9 mouse cellular contexts compared by ENCODE assay signal in genomic region chr19:61199836-61200235, GRCm38 (mm10). TPM values are rescaled to one million over a fixed set of nuclear protein-coding genes. Genes with fewer than 3 reads are reported as not detected.
DNase-seq lines count a peak whose midpoint lies in the region; ATAC-seq and TF ChIP-seq lines count a peak whose summit lies in the region.
"Had no signal": no experiment of that assay in that cellular context is flagged by ENCODE, and none has a peak within 500 bp of the region (broad histone marks: within the 10 kb centered on the region; RNA-seq: fewer than 3 reads in every experiment).

No protein-coding gene starts in this region.

- peak; percentile 28 to 31 for DNase-seq in frontal cortex, postnatal 36 days (ENCODE audit: low spot score in 2 of 2)
- no peak for DNase-seq in frontal cortex, postnatal 10 days (ENCODE audit: low spot score in 2 of 2)
- peak; percentile 92 for DNase-seq in midbrain, embryonic 11.5 days (ENCODE audit: low spot score, missing footprints)
- DNase-seq in ZHBTc4 (ENCODE audit: low read depth, low spot score), result peak; percentile 21
- peak; percentile 47 for DNase-seq in kidney, postnatal 0 days (ENCODE audit: low spot score)
- DNase-seq in right cerebral cortex, postnatal 4 days, result peak; percentile 6

- H3K4me3 ChIP-seq in midbrain, embryonic 11.5 days (ENCODE audit: low read depth, low read length), result no peak overlapping the region
- H3K4me3 ChIP-seq in midbrain, embryonic 13.5 days (replicated peaks), result no peak overlapping the region
- H3K4me3 ChIP-seq in kidney, postnatal 0 days (replicated peaks; ENCODE audit: low read depth, low read length), result no peak overlapping the region
- H3K4me3 ChIP-seq: heart, embryonic 13.5 days had no signal

- H3K4me2 ChIP-seq in midbrain, embryonic 11.5 days, result no peak overlapping the region
- H3K4me2 ChIP-seq in midbrain, embryonic 13.5 days (replicated peaks), result no peak overlapping the region
- H3K4me2 ChIP-seq in kidney, postnatal 0 days (ENCODE audit: low read length), result no peak overlapping the region
- H3K4me2 ChIP-seq: heart, embryonic 13.5 days had no signal

- no peak overlapping the region for H3K27ac ChIP-seq in midbrain, embryonic 11.5 days (ENCODE audit: low read depth, low read length)
- H3K27ac ChIP-seq in midbrain, embryonic 13.5 days, result no peak overlapping the region
- no peak overlapping the region for H3K27ac ChIP-seq in kidney, postnatal 0 days
- H3K27ac ChIP-seq: heart, embryonic 13.5 days had no signal

- no peaks in the 10 kb centered on the region for H3K9me3 ChIP-seq in midbrain, embryonic 11.5 days (ENCODE audit: control insufficient read depth, low read length)
- H3K9me3 ChIP-seq in midbrain, embryonic 13.5 days, result no peaks in the 10 kb centered on the region
- no peaks in the 10 kb centered on the region for H3K9me3 ChIP-seq in kidney, postnatal 0 days (replicated peaks; ENCODE audit: low read length)
- H3K9me3 ChIP-seq: heart, embryonic 13.5 days had no signal

- no peak for TF ChIP-seq CTCF in kidney, postnatal 0 days (IDR thresholded peaks at IDR 0.05; ENCODE audit: low read depth)

- no peak overlapping the region for H3K9ac ChIP-seq in midbrain, embryonic 11.5 days (ENCODE audit: low read length)
- no peak overlapping the region for H3K9ac ChIP-seq in midbrain, embryonic 13.5 days (replicated peaks)
- H3K9ac ChIP-seq in kidney, postnatal 0 days (ENCODE audit: low read depth, low read length), result no peak overlapping the region
- H3K9ac ChIP-seq: heart, embryonic 13.5 days had no signal

- WGBS in midbrain, embryonic 11.5 days, result 22% methylated on average over 10 of the region's 10 CpGs
- WGBS in midbrain, embryonic 13.5 days, result 21% methylated on average over 10 of the region's 10 CpGs
- WGBS in kidney, postnatal 0 days, result 20% methylated on average over 10 of the region's 10 CpGs

- no peaks in the 10 kb centered on the region for H3K27me3 ChIP-seq in midbrain, embryonic 11.5 days (ENCODE audit: control insufficient read depth, insufficient read depth, low read length)
- H3K27me3 ChIP-seq in midbrain, embryonic 13.5 days, result no peaks in the 10 kb centered on the region
- no peaks in the 10 kb centered on the region for H3K27me3 ChIP-seq in kidney, postnatal 0 days (ENCODE audit: insufficient read depth, low read length)
- H3K27me3 ChIP-seq: heart, embryonic 13.5 days had no signal

- no peaks in the 10 kb centered on the region for H3K36me3 ChIP-seq in midbrain, embryonic 11.5 days (ENCODE audit: control insufficient read depth, insufficient read depth, low read length)
- no peaks in the 10 kb centered on the region for H3K36me3 ChIP-seq in midbrain, embryonic 13.5 days
- H3K36me3 ChIP-seq in kidney, postnatal 0 days (ENCODE audit: insufficient read depth, low read length), result no peaks in the 10 kb centered on the region
- H3K36me3 ChIP-seq: heart, embryonic 13.5 days had no signal

- no peaks in the 10 kb centered on the region for H3K4me1 ChIP-seq in midbrain, embryonic 11.5 days (ENCODE audit: control insufficient read depth, insufficient read depth, low read length)
- H3K4me1 ChIP-seq in midbrain, embryonic 13.5 days (replicated peaks), result no peaks in the 10 kb centered on the region
- no peaks in the 10 kb centered on the region for H3K4me1 ChIP-seq in kidney, postnatal 0 days (replicated peaks; ENCODE audit: insufficient read depth, low read length)
- H3K4me1 ChIP-seq: heart, embryonic 13.5 days had no signal

- no peak for ATAC-seq in midbrain, embryonic 11.5 days (ENCODE audit: low FRiP score)
- ATAC-seq in midbrain, embryonic 13.5 days, result no peak
- no peak for ATAC-seq in kidney, postnatal 0 days (replicated peaks; ENCODE audit: low FRiP score, low read depth)
- ATAC-seq in frontal cortex, adult (ENCODE audit: low TSS enrichment), result no peak

RNA-seq across cellular contexts. Expression of gene Gm6020, which starts 16.1 kb away (rescaled TPM):
- not detected in 2 replicates for polyA plus RNA-seq in midbrain, embryonic 11.5 days (2014; fragmentation: Nextera tagmentation; extraction: Ambion mirVana)
- polyA plus RNA-seq in midbrain, embryonic 13.5 days (2015; fragmentation: Nextera tagmentation; extraction: Ambion mirVana), result not detected in 2 replicates
- not detected in 2 replicates for polyA plus RNA-seq in kidney, postnatal 0 days (2015; fragmentation: Nextera tagmentation; extraction: Ambion mirVana)
- polyA plus RNA-seq: heart, embryonic 13.5 days had no signal

RNA-seq across cellular contexts. Expression of gene Gm7102, which starts 23.7 kb away (rescaled TPM):
- 0.11 TPM in 1 of 2 replicates, not detected in the other for polyA plus RNA-seq in midbrain, embryonic 11.5 days (2014; fragmentation: Nextera tagmentation; extraction: Ambion mirVana)
- polyA plus RNA-seq in midbrain, embryonic 13.5 days (2015; fragmentation: Nextera tagmentation; extraction: Ambion mirVana), result 0.13 TPM in 1 of 2 replicates, not detected in the other
- 0.13 and 0.15 TPM in 2 replicates for polyA plus RNA-seq in kidney, postnatal 0 days (2015; fragmentation: Nextera tagmentation; extraction: Ambion mirVana)

RNA-seq across cellular contexts. Expression of gene Csf2ra, which starts 28.4 kb away (rescaled TPM):
- polyA plus RNA-seq in midbrain, embryonic 11.5 days (2014; fragmentation: Nextera tagmentation; extraction: Ambion mirVana), result 10.9 and 11.8 TPM in 2 replicates
- polyA plus RNA-seq in midbrain, embryonic 13.5 days (2015; fragmentation: Nextera tagmentation; extraction: Ambion mirVana), result 38.3 and 41.5 TPM in 2 replicates
- 16.9 and 21.5 TPM in 2 replicates for polyA plus RNA-seq in kidney, postnatal 0 days (2015; fragmentation: Nextera tagmentation; extraction: Ambion mirVana)

RNA-seq across cellular contexts. Expression of gene Zfp950, which starts 59.2 kb away (rescaled TPM):
- 24.7 and 30.7 TPM in 2 replicates for polyA plus RNA-seq in midbrain, embryonic 11.5 days (2014; fragmentation: Nextera tagmentation; extraction: Ambion mirVana)
- 48.1 and 49.9 TPM in 2 replicates for polyA plus RNA-seq in midbrain, embryonic 13.5 days (2015; fragmentation: Nextera tagmentation; extraction: Ambion mirVana)
- polyA plus RNA-seq in kidney, postnatal 0 days (2015; fragmentation: Nextera tagmentation; extraction: Ambion mirVana), result 27.3 and 32.8 TPM in 2 replicates

Comparison
In these comparisons a context has a peak if more than half of its experiments do, and no peak if none do; other contexts are left out.
1. DNase-seq: peak in frontal cortex, postnatal 36 days (2 of 2), midbrain, embryonic 11.5 days (single experiment), ZHBTc4 (single experiment), kidney, postnatal 0 days (single experiment) and right cerebral cortex, postnatal 4 days (single experiment); none in frontal cortex, postnatal 10 days (0 of 2).